Mouse (Mus musculus): Measurements from ENCODE around the gene Lypd6b.

DNA sequence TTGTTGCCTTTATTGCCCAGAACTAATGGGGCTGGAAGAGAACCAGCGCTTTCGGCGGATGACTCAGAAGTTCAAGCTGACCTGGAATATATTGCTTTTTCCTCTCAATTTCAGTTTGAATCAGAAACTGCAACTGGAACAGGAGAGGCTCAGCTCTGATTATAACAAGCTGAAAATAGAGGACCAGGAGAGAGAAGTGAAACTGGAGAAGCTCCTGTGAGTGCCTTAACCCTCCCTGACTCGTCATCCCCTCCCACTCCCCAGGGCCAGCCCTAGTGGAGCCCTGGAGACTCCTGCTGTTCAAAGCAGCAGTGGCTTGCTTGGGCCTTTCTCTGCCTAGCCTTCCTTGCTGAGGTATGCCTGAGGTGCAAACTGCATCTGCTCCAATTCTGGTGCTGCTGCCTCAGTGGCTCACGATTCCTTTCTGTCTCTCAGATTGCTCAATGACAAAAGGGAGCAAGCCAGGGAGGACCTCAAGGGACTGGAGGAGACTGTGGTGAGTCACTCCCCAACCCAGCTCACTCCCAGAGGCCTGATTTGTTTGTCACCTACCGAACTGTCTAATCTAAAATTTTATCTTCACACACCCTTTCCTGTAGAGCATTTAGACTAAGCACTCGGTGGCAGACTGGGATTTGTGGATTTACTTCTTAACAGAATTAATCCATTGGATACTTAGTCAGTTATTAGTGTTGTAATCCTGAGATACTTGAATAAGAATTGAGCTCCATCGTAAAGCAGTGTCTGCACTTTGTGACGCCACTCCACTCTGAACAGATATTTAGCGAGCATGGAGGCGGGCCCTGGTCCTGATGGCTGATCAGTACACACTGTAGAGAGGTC, 43.0 kb upstream of the Lypd6b start:
- TF ChIP-seq POLR2AphosphoS5 (IDR thresholded peaks at IDR 0.05; ENCODE audit: insufficient replicate concordance, low read depth, low read length) (no peak), CTCF (IDR thresholded peaks at IDR 0.05; ENCODE audit: low read depth, low read length) (no peak), GATA1 (IDR thresholded peaks at IDR 0.05; ENCODE audit: borderline replicate concordance, low read length) (no peak), TAL1 (conservative IDR thresholded peaks at IDR 0.05; ENCODE audit: low read depth, low read length) (no peak)

Data from G1E (cell line).